Mouse (Mus musculus) forebrain, embryonic 10.5 days (tissue): Measurements from ENCODE around the gene Lypd6b. TPM values are rescaled to one million over a fixed set of nuclear protein-coding genes. Genes with fewer than 3 reads are reported as not detected.

ENCODE experiments used
- DNase-seq: peaks from one replicate; pipeline ENCODE4 v3.0.0-alpha.2; 2017; ENCODE audit warnings: low spot score; ENCODE audit errors: extremely low spot score
- H3K27ac ChIP-seq: fragments of 300-500 bp; sonication (generic); 2 replicates; pipeline ENCODE4 v1.5.1; 2016; ENCODE audit warnings: mild to moderate bottlenecking
- H3K27me3 ChIP-seq: fragments of 300-500 bp; sonication (generic); 2 replicates; pipeline ENCODE4 v1.6.1; 2016; ENCODE audit warnings: mild to moderate bottlenecking; ENCODE audit not compliant: poor library complexity, severe bottlenecking
- H3K36me3 ChIP-seq: fragments of 300-500 bp; sonication (generic); replicated peaks from 2 replicates; pipeline ENCODE4 v1.6.1; 2016; ENCODE audit warnings: mild to moderate bottlenecking, moderate library complexity
- H3K4me1 ChIP-seq: fragments of 300-500 bp; sonication (generic); 2 replicates; pipeline ENCODE4 v1.6.1; 2016
- H3K4me3 ChIP-seq: fragments of 300-500 bp; sonication (generic); 2 replicates; pipeline ENCODE4 v1.5.1; 2016; ENCODE audit warnings: mild to moderate bottlenecking, moderate library complexity
- H3K9me3 ChIP-seq: fragments of 300-500 bp; sonication (generic); 2 replicates; pipeline ENCODE4 v1.6.1; 2016; ENCODE audit warnings: mild to moderate bottlenecking, moderate library complexity
- WGBS: fragments of 180-500 bp; shearing (Covaris S2); methylation state at CpG from one replicate; pipeline ENCODE4 v1.1.7; 2016; 5-methylcytosine and 5-hydroxymethylcytosine counted together
- polyA plus RNA-seq: library from polyadenylated mRNA; unstranded; fragments of >200 nt; fragmentation: Nextera tagmentation; extraction: Ambion mirVana; gene quantifications from 2 replicates; pipeline ENCODE4 v1.2.1, GENCODE M21; 2016

Lypd6b gene
- polyA plus RNA-seq, 1 experiment from 2014 or later, result 1.5 TPM

GRCm38 (mm10) chr2:49911296-49912034, 124.0 kb downstream of the Lypd6b start:
- peaks cover 38% of the 10 kb centered on the region for H3K4me1 ChIP-seq
- no peak for DNase-seq
- H3K4me3 ChIP-seq, result no peak overlapping the region
- H3K27me3 ChIP-seq, result no peaks in the 10 kb centered on the region
- H3K27ac ChIP-seq, result peak overlapping the region; percentile 53; the same call in 1 of the 2 replicates
- no peaks in the 10 kb centered on the region for H3K36me3 ChIP-seq
- 74% methylated on average over 7 of the region's 7 CpGs for WGBS
- H3K9me3 ChIP-seq, result no peaks in the 10 kb centered on the region

DNA sequence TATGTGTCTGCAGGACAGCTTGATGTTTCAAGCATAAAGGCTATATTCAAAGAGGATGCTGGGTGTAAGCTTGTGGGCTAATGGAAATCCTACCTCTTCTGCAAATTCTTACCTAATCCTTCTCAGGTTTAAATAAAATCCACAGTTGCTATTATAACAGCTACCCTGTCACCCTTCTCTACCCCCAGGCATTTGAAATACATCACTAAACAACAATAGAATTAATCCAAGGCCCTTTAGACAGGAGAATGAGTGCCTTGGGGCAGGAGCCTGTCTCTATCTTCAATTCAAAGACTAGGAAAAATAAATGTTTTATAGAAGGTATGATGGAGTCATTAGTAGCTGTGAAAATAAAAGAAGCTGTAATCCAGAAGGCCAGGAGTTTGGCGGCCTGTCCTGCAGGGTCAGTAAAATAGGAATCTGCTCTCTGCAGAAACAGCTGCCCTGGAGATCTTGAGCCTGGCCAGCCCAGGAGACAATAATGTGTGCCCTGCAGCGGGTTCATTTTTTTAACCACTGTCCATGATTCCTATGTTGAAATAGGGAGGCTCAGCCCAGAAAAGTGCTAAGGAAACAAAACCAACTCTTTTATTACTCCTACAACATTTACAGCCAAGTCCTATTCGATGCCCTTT, 124.9 kb downstream of the Lypd6b start:
- peaks cover 47% of the 10 kb centered on the region for H3K4me1 ChIP-seq
- H3K27me3 ChIP-seq, result no peaks in the 10 kb centered on the region
- no peak for DNase-seq
- peak overlapping the region; percentile 53 for H3K27ac ChIP-seq
- no peaks in the 10 kb centered on the region for H3K9me3 ChIP-seq
- no peak overlapping the region for H3K4me3 ChIP-seq
- WGBS, result 57% methylated on average over 3 of the region's 3 CpGs
- no peaks in the 10 kb centered on the region for H3K36me3 ChIP-seq

DNA sequence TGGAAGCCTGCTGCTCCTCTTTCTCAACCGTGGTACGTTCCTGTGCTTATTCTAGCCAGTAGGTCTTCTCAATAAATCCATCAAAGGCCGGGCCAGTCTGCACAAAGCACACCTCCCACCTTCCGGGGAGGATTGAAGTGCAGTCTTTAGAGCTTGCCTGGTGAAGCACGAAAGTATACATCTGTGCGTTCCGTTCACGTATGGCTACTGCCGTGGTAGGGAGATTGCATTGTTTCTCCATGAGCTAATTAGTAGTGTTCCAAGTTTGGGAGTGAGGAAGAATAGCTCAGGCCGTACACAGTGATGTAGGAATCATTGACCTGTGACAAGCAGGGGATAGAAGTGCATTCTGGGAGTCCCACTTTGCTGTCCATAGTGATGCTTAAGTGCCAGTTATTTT, 130.0 kb downstream of the Lypd6b start:
- H3K27me3 ChIP-seq, result no peaks in the 10 kb centered on the region
- H3K27ac ChIP-seq, result peak overlapping the region; percentile 20; the same call in 1 of the 2 replicates
- peak; percentile 31 for DNase-seq
- H3K4me3 ChIP-seq, result 0 out of 2 replicates have a peak overlapping the region, but pooled peaks have one; percentile 0
- no peaks in the 10 kb centered on the region for H3K9me3 ChIP-seq
- WGBS, result 27% methylated on average over 10 of the region's 10 CpGs
- peaks cover 41% of the 10 kb centered on the region for H3K4me1 ChIP-seq
- H3K36me3 ChIP-seq, result no peaks in the 10 kb centered on the region

DNA sequence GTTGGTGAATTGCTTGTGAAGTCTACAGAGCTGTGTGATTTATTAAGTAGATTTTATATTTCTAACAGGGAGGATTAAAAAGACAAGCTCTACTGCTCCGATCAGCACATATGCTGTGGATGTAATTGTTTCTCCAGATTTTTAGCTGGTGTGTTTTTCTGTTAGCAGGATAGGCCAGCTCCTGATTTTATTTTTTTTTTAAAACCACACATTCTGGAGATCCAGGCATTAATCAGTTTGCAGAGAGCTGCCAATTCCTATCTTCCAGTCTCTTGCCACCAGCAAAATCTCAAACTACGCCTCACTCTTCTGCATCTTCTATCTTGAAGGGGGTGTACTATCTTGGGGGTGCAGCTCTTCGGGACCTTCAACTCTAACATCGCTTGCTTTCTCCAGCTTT, 130.6 kb downstream of the Lypd6b start:
- peaks cover 45% of the 10 kb centered on the region for H3K4me1 ChIP-seq
- no peak for DNase-seq
- no peaks in the 10 kb centered on the region for H3K27me3 ChIP-seq
- WGBS, result 88% methylated on average over 4 of the region's 4 CpGs
- H3K27ac ChIP-seq, result no peak overlapping the region
- no peaks in the 10 kb centered on the region for H3K36me3 ChIP-seq
- no peak overlapping the region for H3K4me3 ChIP-seq
- no peaks in the 10 kb centered on the region for H3K9me3 ChIP-seq

DNA sequence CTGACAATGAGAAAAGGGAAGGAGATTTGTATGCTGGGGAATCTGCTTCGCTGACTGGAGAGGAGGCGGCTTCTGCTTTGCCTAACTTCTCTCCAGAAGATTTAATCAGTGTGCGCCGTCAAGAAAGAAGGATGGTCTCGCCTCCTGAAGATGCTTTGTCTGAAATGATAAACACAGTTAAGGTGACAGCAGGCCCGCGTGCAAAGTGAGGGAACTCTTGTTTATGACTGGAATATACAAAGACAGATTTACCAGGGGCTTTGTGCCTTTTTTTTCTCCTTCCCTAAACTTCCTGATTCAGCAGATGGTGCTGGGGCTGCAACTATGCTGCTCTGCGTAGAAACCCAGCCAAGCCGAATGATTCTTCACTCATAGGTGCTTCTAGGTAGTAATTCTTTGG, 131.2 kb downstream of the Lypd6b start:
- Histone ChIP-seq H3K4me1 (peaks cover 45% of the 10 kb centered on the region), H3K27me3 (no peaks in the 10 kb centered on the region), H3K36me3 (no peaks in the 10 kb centered on the region), H3K9me3 (no peaks in the 10 kb centered on the region), H3K4me3 (no peak overlapping the region), H3K27ac (peak overlapping the region; percentile 21; the same call in 1 of the 2 replicates)
- WGBS, result 53% methylated on average over 9 of the region's 9 CpGs
- DNase-seq, result no peak

- no peak for DNase-seq
- H3K9me3 ChIP-seq, result no peaks in the 10 kb centered on the region
- H3K36me3 ChIP-seq, result no peaks in the 10 kb centered on the region
- no peak overlapping the region for H3K27ac ChIP-seq
- no peaks in the 10 kb centered on the region for H3K27me3 ChIP-seq
- no peak overlapping the region for H3K4me3 ChIP-seq
- H3K4me1 ChIP-seq, result peaks cover 41% of the 10 kb centered on the region
- 69% methylated on average over 8 of the region's 8 CpGs for WGBS
These were observed 134.5 kb downstream of the Lypd6b start for GRCm38 (mm10) chr2:49921948-49922347.

DNA sequence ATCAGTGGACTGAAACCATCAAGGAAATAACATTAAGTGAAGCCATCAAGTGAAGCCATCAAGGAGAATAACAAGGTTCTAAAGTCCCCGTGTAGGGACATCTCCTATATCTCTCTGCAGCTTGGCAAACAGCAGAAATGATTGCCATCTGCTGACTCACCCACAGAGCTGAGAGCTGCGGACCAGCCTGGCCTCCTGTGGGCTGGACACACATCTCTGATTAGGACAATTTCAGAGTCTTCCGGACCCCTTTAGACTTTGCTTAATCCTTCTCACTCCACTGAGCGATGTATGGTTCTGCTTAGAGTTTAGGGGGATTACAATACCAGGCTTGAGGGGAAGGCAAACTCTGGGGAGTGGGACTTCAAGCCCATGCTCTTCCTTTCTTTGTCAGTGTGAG, 135.3 kb downstream of the Lypd6b start:
- Histone ChIP-seq H3K27ac (no peak overlapping the region), H3K27me3 (no peaks in the 10 kb centered on the region), H3K4me1 (peaks cover 32% of the 10 kb centered on the region), H3K9me3 (no peaks in the 10 kb centered on the region), H3K4me3 (no peak overlapping the region), H3K36me3 (no peaks in the 10 kb centered on the region)
- no peak for DNase-seq
- WGBS, result 56% methylated on average over 4 of the region's 4 CpGs

- 85% methylated on average over 5 of the region's 5 CpGs for WGBS
- Histone ChIP-seq H3K9me3 (no peaks in the 10 kb centered on the region), H3K36me3 (no peaks in the 10 kb centered on the region), H3K27ac (no peak overlapping the region), H3K4me3 (no peak overlapping the region), H3K4me1 (peaks cover 16% of the 10 kb centered on the region), H3K27me3 (no peaks in the 10 kb centered on the region)
- no peak for DNase-seq
These were observed 138.7 kb downstream of the Lypd6b start for GRCm38 (mm10) chr2:49926186-49926585.

- Histone ChIP-seq H3K27me3 (no peaks in the 10 kb centered on the region), H3K4me3 (no peak overlapping the region), H3K4me1 (peaks cover 8% of the 10 kb centered on the region; the same call in 1 of the 2 replicates), H3K9me3 (no peaks in the 10 kb centered on the region), H3K36me3 (no peaks in the 10 kb centered on the region), H3K27ac (no peak overlapping the region)
- 79% methylated on average over 1 of the region's 1 CpGs for WGBS
- DNase-seq, result no peak
These were observed 139.9 kb downstream of the Lypd6b start for GRCm38 (mm10) chr2:49927362-49927761.

GRCm38 (mm10) chr2:49929931-49930330, 142.4 kb downstream of the Lypd6b start:
- 83% methylated on average over 3 of the region's 3 CpGs for WGBS
- H3K4me3 ChIP-seq, result no peak overlapping the region
- H3K9me3 ChIP-seq, result no peaks in the 10 kb centered on the region
- no peaks in the 10 kb centered on the region for H3K27me3 ChIP-seq
- DNase-seq, result no peak
- no peak overlapping the region for H3K27ac ChIP-seq
- H3K36me3 ChIP-seq, result no peaks in the 10 kb centered on the region
- no peaks in the 10 kb centered on the region for H3K4me1 ChIP-seq

GRCm38 (mm10) chr2:49937621-49938020, 150.1 kb downstream of the Lypd6b start:
- Histone ChIP-seq H3K36me3 (no peaks in the 10 kb centered on the region), H3K9me3 (no peaks in the 10 kb centered on the region), H3K27me3 (no peaks in the 10 kb centered on the region), H3K4me1 (no peaks in the 10 kb centered on the region), H3K4me3 (no peak overlapping the region), H3K27ac (no peak overlapping the region)
- DNase-seq, result no peak
- 87% methylated on average over 13 of the region's 13 CpGs for WGBS

- Histone ChIP-seq H3K4me3 (no peak overlapping the region), H3K27ac (no peak overlapping the region), H3K9me3 (no peaks in the 10 kb centered on the region), H3K27me3 (no peaks in the 10 kb centered on the region), H3K4me1 (no peaks in the 10 kb centered on the region), H3K36me3 (no peaks in the 10 kb centered on the region)
- WGBS, result 91% methylated on average over 8 of the region's 8 CpGs
- DNase-seq, result no peak
These were observed 150.8 kb downstream of the Lypd6b start for GRCm38 (mm10) chr2:49938246-49938645.

DNA sequence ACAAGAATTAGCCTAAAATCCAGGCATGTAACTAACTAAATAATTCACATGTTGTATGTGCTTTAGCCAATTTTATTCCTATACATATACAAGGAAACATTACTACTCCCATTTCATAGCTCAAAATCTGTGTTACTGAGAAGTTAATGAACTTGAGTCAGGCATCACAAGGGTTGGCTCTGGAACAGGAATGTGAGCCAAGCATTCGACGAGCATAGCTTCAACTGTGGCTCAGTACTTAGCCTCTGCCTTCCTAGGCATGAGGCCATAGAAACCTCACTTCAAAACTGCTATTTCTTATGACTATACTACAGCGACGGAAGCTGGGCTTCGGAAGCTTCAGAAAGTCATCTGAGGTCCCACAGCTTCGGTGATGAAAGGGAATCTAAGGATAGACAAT, 152.9 kb downstream of the Lypd6b start:
- no peaks in the 10 kb centered on the region for H3K9me3 ChIP-seq
- no peak overlapping the region for H3K4me3 ChIP-seq
- DNase-seq, result no peak
- no peaks in the 10 kb centered on the region for H3K36me3 ChIP-seq
- H3K4me1 ChIP-seq, result no peaks in the 10 kb centered on the region
- no peaks in the 10 kb centered on the region for H3K27me3 ChIP-seq
- WGBS, result 91% methylated on average over 6 of the region's 6 CpGs
- no peak overlapping the region for H3K27ac ChIP-seq
